Mouse (Mus musculus) layer of hippocampus, adult 11-12 months (tissue): ENCODE data around the gene Tomt.
"Not testable (repeated sequence)": the region's sequence is repeated elsewhere in the genome, so short reads cannot be mapped to it uniquely, and the experiment has no call there.

ENCODE experiments used
- DNase-seq: peaks from one replicate; pipeline ENCODE4 v3.0.0; 2022; ENCODE audit warnings: low spot score

Gene Tomt

DNA sequence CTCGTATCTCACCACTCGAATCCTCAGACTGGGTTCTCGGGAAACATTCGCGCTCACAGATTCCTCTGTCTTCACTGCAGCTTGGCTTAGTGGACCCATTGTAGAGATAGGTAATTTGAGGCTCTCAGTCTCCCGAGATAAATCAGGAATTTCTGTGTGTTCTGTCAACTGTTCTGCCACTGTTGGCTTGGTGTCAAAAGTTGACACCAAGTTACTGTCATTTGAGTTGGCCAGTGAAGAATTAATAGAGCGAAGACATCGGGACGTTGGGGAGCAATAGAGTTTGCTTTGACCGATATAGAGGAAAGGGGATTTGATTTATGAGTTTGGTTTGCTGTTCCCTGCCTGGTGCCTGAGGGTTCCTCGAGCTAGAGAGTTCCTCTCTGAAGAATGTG, at the start of gene Tomt:
TSS of gene Tomt (minus strand) at position 73 of the 395 bp plus-strand sequence.
- DNase-seq, result no peak

DNA sequence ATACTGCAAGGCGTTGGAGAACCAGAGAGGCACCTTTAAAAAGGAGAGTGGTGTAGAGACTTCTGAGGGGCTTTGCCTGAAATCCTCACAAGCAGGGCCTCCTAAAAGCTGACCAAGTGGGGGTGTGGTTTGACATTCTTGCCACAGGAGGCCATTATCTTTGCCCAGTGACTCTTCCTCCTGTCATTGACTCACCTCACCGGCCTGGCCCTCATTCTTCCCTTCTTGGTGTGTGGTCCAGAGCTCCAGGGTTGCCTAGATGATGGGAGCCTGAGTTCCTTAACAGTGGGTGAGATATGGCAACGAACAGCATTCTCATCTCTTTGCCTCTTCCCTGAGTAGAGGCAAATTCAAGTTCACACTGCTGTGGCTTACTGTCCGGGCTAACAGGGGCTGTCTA, 49.7 kb upstream of the Tomt start:
- DNase-seq, result no peak

DNA sequence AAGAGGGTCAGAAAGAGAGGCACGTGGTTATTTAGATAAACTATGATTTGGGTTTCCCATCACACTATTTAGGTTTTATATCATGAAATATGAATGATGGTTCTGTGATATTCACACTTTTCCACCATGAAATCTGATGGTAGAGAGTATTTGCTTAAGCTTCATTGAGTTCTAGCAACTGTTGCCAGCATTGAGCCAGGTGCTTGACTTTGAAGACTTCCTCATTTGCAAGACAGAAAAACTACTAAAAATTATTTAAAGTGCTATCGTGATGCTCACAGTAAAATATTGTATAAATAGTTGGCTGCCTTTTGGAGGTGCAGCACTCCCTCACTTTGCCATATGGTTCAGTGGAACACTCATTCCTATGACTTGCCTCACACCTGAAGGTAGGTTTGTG, 49.1 kb upstream of the Tomt start:
- no peak for DNase-seq

DNA sequence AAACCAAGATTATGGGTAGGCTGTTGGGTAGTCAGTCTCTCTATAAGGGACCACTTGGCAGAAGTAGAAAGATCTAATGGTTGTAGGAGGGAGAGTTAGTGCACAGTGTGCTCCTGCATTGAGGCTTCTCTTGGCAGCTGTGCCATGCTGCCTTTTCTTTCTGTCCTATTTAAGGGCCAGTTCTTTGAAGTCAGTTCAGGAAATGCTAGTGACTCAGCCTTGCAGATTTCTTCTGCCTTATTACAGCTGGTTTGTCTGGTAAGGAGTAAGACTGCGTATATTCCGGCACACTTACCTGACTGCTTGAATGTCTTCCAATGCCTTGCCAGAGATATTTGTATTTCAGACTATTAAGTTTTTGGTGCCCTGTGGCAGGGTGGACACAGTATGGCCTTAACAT, 48.0 kb upstream of the Tomt start:
- DNase-seq, result no peak

DNA sequence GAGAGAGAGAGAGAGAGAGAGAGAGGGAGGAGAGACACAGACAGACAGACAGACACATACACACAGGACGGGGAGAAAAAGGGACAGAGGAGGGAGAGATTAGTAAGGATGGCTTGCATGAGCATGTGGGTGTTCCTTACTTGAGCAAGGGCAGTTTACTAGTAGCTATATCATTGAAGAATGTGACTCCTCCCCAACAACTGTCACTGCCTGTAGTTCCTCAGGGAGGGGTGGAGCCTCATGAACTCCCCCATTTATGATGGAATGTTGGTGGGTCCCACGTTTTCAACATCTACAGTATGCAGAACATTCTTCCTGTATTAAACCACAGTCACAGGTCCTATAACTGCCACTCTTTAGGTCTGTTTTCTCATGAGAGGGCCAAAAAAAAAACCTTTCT, 45.9 kb upstream of the Tomt start:
- DNase-seq, result no peak

DNA sequence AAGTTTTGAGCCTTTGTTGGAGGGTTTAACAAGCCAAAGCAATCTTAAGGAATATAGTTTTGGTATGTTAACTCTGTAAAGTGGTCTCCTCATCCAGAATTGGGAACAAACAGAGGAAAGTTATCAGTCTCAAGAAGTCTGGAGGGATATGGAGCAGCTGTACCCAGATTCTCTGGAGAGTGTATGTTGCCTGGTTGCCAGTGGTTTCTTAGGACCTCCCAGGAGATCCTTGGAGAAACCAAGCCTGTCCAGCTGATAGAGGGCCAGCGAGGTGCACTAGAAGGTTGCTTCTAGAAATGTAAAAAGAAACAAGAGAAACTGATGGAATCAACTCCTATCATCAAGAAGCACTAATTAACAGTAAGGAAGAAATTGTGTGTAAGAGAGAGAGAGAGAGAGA, 45.5 kb upstream of the Tomt start:
- DNase-seq, result no peak

DNA sequence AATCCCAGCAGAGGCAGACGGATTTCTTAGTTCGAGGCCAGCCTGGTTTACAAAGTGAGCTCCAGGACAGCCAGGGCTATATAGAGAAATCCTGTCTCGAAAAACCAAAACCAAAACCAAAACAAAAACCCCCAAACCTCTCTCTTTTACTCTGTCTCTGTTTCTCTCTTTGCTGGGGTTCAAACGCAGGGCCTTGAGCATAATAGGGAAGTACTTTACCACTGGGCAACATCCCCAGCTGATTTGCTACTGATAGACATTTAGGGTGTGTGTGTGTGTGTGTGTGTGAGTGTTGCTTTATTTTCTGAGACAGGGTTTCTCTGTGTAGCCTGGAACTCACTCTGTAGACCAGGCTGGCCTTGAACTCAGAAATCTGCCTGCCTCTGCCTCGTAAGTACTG, 42.8 kb upstream of the Tomt start:
- DNase-seq, result not testable (repeated sequence)

DNA sequence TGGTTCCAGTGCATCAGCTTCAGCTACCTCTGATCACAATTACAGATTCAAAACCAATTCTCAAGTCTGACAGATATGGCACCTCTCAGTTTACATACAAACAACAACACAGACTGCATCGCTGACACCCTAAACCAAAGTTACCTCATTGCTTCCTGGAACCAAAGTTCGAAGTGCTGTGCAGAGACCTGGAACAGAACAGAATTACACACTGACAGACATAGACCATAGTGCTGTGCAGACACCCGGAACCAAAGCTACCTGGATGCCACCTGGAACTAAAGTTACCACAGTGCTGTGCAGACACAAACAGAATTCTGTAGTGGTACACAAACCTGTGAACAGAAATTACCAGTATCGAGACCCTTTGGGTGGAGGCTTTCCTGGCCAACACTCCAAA, 33.6 kb upstream of the Tomt start:
- DNase-seq, result no peak

DNA sequence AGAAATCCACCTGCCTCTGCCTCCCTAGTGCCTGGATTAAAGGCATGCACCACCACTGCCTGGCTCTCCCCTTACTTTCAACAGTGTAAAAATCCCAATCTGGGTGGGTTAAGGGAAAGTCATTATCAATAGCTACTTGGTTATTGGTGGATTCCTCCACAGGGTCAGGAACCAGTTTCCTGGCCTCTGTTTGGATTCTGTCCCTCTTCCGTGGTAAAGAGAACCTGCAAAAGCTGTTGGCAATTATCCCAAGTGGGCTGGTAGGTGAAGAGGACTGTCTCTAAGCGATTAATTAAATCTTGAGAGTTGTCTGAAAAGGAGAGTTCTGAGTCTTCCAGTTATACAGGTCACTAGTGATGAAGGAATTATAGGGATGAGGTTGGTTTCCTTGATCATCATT, 32.2 kb upstream of the Tomt start:
- no peak for DNase-seq

DNA sequence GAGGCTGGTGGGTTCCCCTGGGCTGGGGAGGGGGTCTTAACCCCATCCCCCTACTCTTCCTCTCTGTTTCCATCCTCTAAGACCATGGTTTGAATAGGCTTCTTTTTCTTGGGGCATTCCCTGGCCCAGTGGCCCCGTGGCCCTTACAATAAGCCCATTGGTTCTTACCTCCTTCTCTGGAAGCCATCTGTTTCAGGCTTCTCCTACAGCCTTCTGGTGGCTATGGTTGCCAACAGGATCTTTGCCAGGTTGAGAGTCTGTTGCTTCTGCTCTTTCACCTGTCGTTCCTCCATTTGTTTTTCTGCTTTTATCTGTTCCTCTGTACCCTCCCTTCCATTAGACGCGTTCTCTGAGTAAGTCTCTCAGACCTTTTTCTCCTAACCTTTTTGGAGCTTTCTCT, 31.4 kb upstream of the Tomt start:
- DNase-seq, result peak; percentile 58

DNA sequence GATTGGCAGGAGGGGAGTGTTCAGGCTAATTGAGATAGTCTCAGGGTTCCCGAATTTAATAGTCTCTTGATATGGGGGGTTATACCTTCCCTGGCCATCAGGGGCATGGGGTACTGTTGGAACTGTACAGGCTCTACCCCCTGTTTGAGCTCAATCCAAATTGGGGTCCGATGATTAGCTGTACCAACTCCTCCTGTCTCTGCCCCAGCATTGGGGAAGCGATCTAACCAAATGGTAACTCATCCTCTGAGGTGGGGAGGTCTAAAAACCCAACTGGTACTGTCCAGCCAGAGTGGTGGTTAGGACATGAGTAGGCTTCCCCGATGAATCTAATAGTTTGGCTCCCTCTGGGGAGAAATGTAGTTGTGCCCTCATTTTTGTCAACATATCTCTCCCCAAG, 30.8 kb upstream of the Tomt start:
- DNase-seq, result no peak

DNA sequence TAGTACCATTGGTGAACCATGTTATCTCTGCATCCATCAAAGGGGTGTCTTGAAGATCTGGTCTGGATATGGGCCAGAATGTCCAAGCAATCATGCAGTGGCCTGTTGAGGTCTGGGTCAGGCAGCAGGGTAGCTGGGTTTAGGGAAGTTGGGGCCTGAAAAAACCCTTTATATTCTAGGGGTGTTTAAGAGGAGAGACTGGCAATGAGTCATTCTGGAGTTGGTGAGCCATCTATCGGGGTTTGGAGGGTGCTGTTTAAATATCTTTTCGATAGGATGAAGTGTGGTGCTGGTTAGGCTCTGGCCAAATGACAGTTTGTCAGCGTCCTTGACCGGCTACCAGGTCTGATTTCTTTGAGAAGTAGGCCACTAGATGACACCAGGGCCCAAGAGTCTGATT, 29.8 kb upstream of the Tomt start:
- no peak for DNase-seq

DNA sequence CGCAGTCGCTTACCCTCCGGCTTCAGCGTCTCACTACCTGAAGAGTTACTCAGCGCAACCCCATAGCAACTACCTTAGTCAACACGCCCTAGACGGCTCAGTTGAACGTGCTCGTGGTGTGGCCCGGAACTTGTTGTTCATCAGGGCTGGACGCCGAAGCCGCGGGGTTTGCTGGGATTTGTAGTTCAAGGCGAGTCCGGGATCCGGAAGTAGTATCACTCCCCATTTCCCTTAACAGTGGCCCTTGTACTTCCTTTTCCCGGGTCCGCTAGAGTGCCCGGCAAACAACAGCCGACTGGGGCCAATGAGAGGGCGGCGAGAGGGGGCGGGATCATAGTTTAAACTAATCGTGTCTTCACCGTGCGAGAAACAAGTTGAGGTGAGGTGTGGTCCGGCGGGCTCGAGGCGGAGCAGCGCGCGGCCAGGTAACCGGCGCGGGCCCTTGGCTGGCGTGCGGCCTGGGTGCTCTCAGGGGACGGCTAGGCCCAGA, 27.6 kb upstream of the Tomt start, which contains the start of the genes Lrrc51 and Numa1:
TSS of gene Lrrc51 (minus strand) at position 145 of the 490 bp plus-strand sequence.
TSS of gene Numa1 (plus strand) at position 361 of the 490 bp plus-strand sequence.
- DNase-seq, result peak; percentile 96

DNA sequence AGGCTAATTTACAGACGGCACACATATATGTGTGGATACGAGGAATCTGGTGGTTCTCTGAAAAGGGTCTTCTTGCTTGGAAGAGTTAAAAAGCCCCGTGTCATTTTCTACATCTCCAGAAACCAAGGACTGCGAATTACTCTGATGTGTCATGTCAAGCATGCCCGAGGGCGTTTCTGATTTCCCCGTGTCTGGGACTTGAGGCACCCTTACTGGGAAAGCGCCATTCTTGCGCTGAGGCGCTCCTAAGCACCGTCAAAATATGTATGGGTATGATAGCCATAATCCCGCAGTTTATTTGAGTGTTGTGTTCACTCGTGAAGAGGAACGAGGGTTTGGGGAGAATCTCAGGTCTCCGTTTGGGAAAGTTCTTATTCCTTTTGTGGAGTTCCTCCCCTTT, 27.1 kb upstream of the Tomt start:
- no peak for DNase-seq

DNA sequence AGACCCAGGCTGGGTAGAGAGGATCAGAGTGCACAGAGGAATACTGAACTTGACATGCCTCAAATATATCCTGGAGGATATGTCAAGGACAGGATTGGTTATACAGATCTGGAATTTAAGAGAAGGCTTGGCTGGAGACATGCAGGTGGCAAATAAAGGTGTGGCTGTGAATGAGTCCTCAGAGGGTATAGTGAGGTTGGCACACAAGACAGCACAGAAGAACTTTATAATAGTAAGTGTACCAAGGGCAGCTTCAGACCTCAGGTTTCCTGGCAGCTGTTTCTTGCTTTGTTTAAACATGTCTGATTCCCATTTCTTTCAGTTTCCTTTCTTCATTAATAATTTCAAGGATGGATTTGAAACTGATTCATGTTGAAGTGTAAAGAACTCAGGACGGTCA, 26.4 kb upstream of the Tomt start:
- no peak for DNase-seq

DNA sequence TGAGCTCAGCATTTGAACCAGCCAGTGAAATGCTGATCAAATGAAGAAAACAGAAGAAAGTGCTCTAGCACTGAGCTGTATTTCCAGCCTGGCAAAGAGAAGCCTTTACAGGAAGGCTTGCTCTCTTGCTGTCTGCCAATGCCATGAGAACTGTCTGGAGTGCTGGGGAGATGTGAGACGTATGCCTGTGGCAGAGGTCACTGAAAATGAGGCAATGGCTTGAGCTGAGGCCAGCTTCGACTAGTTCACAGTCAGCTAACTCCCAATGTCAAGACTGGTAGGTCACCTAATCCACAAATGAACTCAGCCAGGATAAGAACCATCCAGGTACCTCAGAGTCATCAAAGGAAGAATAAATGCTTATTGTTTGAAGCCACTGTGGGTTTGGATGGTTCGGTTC, 21.9 kb upstream of the Tomt start:
- no peak for DNase-seq

DNA sequence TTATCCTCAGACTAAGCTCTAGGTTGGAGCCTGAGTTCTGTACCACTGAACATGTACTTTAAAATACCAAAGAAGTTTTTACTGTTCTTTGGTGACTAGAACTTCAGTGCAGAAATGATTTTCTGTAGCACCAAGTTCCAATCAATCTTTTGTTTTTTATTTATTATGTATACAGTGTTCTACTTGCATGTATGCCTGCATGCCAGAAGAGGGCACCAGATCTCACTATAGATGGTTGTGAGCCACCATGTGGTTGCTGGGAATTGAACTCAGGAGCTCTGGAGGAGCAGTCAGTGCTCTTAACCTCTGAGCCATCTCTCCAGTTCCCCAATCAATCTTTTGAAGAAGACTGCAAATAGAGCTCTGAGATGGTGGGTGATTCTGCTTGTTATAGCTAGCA, 19.7 kb upstream of the Tomt start:
- not testable (repeated sequence) for DNase-seq

DNA sequence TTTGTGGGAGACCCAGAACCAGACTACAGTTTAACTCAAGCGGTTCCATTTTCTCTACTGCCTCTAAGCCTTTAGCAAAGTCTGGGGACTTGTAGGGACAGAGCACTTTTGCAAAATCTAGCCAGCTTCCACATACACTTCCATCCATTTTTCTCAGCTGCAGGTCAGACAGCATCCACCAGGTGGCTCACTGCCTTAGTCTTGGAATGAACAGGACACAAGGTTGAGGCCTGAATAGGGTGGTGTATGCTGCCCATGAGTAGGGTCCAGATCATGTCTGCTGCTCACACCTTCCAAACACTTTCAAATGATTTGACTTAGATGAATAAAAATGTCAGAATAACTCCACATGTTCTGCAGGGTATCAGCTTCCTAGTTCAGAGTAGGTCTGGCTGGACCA, 11.9 kb upstream of the Tomt start:
- peak; percentile 65 for DNase-seq

DNA sequence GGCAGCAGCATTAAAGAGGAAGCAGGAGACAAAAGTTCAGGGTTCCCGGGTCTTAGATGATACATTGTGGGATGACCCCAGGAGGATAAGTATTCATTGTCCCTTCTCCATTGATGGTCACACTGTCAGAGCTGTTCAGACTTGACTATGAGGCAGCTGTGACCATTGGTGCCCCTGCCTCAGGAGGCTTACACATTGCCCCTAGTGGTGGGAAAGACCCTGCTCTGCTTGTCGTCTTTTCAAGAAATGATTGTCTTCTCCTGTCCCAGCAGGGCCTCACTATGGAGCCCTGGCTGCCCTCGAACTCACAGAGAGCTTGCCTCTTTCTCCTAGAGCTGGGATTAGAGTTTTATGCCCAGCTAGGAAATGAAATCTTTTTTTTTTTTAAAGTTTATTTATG, 5.8 kb upstream of the Tomt start:
- DNase-seq, result no peak

DNA sequence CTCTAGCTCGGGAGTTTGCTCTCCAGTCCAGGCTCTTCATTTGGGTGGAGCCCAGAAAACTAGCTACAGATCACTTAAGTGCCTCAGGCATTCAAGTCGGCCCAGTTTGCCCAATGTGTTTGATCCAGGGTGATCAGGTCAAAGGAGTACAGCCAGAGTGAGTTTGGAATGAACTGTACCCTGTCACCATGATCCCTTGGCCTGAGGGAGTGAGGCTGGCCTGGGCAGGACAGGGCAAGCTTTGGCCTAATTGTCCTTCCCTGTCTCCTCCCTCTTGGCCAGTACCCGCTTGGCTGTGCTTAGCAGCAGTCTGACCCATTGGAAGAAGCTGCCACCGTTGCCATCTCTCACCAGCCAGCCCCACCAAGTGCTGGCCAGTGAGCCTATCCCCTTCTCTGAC, 4.0 kb upstream of the Tomt start:
- no peak for DNase-seq

DNA sequence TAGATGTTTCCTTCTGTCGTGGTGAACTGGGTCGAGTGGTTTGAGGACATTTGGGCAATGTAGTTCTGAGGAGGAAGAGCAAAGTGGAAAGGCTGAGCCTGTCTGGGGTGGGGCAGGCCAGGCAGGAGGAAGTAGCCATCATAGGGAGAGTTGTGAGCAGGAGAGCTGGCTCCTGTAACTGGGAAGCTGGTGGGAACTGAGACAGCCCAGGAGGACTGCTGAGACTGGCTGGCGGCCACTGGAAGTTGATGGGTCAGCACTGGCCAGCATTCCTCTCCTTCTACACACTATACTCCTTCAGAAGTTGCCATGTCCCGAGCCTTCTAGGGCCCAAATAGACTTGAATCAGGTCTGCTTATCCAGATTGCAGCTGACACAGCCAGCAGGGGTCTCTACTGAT, 2.2 kb upstream of the Tomt start:
- DNase-seq, result no peak

DNA sequence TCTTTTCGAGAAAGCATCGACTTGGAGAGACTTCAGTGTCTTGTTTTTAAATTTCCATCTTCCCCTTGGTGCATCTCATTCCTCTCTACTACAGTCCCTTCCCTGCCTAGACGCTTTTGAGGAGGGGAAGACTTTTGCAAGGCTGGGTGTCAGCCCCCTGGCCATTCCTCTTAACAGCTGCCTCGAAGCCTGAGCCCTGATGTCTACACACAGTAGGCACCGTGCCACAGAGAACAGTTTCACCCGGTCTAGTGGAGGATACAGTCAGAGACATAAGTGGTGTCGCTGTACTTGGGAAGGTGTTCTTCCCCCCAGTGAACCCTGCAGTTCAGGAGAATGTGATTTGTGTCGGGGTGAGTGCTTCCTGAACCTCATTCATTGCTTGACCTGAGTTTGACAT, 537 bp upstream of the Tomt start:
- DNase-seq, result no peak

DNA sequence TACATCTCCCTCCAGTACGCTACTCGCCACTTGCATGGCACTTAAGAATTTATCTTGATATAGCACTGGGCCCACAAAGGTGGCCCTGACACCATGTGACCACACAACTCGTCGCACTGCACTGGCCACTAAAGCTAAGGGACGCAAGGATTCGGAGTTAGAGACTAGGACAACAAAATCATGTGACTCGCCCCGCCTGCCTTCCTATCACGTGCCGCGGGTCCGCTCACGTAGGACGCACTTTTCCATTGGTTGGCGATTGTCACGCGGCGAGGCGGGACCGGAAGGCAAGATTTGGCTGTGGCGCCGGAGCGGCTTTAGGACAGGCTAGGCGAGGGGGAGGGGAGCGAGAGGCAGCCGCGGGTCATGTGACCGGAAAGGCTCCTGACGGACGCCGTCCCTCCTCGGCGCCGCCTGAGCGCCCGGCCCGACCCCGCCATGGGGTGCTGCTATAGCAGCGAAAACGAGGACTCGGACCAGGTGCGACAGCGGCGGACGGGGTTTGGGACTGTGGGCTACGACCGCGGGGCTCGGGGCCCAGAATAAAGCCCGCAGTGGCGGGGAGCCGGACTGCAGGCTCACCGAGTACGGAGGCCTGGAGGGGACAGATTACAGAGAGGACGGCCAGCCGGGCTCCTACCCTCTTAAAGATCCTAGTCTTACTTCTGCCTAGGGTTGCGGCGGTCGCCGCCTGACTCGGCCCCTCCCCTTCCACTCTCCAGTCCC, 435 bp downstream of the Tomt start, which contains the start of gene Lamtor1:
TSS of gene Lamtor1 (plus strand) at position 344 of the 726 bp plus-strand sequence.
- peak; percentile 100 for DNase-seq

DNA sequence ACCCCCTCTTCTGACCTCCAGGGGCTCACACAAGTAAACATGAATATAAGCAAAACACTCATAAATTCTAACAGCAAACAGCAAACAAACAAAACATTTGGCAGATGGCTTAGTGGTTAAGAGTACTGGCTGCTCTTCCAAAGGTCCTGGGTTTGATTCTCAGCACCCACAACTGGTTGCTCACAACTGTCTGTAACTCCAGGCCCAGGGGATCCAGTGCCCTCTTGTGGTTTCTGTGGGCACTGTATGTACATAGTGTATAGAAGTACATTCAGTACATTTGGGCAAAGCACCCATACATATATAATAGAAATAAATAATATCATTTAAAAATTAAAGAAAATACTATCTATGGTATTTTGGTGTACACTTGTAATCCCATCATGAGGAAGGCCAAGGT, 3.3 kb downstream of the Tomt start:
- no peak for DNase-seq
